Mouse (Mus musculus) adrenal gland, postnatal 25 days (tissue): ENCODE measurements around the gene Gm17655. TPM values are rescaled to one million over a fixed set of nuclear protein-coding genes. Genes with fewer than 3 reads are reported as not detected.
"Not testable (repeated sequence)": the region's sequence is repeated elsewhere in the genome, so short reads cannot be mapped to it uniquely, and the experiment has no call there.

ENCODE experiments used
- DNase-seq: peaks from one replicate; pipeline ENCODE4 v3.0.0; 2021; ENCODE audit warnings: mixed read lengths
- total RNA-seq: library from RNA; stranded (reverse); gene quantifications from 2 replicates; pipeline ENCODE4 v1.2.3, GENCODE M21; 2021

The Gm17655 gene
- total RNA-seq, 1 experiment from 2014 or later: 7.5 TPM

- DNase-seq: no peak
Observed at GRCm38 (mm10) chr5:110086161-110086866, 14.0 kb upstream of the Gm17655 start.

- no peak for DNase-seq
Observed at GRCm38 (mm10) chr5:110082961-110083360, 10.6 kb upstream of the Gm17655 start.

DNA sequence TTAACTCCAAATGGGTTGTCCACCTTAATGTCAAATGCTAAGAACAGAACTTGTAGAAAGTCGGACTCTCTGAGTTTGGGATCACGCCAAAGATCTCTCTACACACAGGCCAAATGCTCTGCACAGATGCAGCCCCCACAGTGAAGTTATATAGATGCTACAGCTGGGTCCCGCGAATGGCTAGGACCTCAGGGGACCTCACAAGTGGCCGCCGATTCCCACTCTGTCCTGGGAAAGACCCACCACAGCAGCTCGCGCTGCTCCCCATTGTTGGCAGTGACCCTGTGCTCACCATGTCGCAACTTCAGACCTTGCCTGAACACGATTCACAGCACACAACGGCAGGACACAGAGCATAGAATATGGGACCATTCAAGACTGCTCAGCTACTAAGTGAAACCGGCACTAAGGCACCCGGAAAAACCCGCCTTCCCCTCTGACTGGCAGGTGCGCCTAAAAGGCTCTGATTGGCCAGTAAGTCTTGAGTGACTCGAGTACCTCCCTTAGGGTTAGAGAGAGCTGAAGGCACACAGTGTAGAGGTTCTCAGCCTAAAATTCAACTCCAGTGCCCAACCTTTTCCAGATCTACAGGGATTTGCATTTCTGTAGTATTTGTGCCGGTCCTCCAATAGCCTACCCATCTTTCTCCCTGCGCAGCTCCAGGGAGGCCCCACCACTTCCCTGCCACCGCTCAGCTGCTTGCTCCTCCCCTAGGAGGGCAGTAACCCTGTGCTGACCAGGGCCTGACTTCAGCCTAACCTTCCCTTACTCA, 14.5 kb downstream of the Gm17655 start:
- DNase-seq: peak; percentile 79

GRCm38 (mm10) chr5:110023694-110024427, 48.5 kb downstream of the Gm17655 start:
- peak; percentile 28 for DNase-seq

DNA sequence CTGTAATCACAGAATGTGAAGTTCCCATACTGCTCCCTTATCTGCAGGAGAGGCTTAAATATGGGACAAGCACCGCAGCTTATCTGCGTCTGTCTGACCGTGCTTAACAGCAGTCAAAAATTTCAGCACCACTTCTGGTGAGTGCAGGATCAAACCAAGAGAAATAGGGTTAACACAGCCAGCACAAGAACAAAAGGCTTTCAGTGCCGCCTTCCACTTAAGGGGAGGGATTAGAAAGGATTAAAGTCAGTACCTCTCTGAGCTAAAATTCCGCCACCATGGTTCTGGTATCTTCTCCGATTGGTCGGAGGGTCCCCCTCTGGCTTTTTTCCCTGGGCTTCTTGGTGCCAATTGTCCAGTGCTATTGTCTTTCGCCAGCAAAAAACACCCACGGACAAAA, 49.0 kb downstream of the Gm17655 start:
- no peak for DNase-seq

- DNase-seq: not testable (repeated sequence)
Observed at GRCm38 (mm10) chr5:110015775-110016174, 56.5 kb downstream of the Gm17655 start.

Other genes with a start within 250 kb of the Gm17655 start
- 11.1 and 11.7 TPM in 2 replicates for gene Gm15446, start 149.1 kb downstream of the Gm17655 start, total RNA-seq
- 29.3 and 30.2 TPM in 2 replicates for gene Zfp932, start 76.0 kb downstream of the Gm17655 start, total RNA-seq
- 0.33 and 0.52 TPM in 2 replicates for gene Gm35315, start 21.9 kb upstream of the Gm17655 start, total RNA-seq
- 0.15 and 0.29 TPM in 2 replicates for gene Plcxd1, start 27.5 kb upstream of the Gm17655 start, total RNA-seq
- 72.3 and 75.1 TPM in 2 replicates for gene Gtpbp6, start 35.7 kb upstream of the Gm17655 start, total RNA-seq
- 5.7 and 7.1 TPM in 2 replicates for gene Zfp605, start 37.6 kb upstream of the Gm17655 start, total RNA-seq
- 43.0 and 44.0 TPM in 2 replicates for gene Chfr, start 63.3 kb upstream of the Gm17655 start, total RNA-seq
- gene Golga3, start 104.2 kb upstream of the Gm17655 start, total RNA-seq: 33.8 and 40.1 TPM in 2 replicates
- 38.7 and 52.6 TPM in 2 replicates for gene Ankle2, start 158.5 kb upstream of the Gm17655 start, total RNA-seq
- gene Pgam5, start 197.4 kb upstream of the Gm17655 start, total RNA-seq: 44.7 and 49.8 TPM in 2 replicates
- gene Pxmp2, start 213.7 kb upstream of the Gm17655 start, total RNA-seq: 9.4 and 10.7 TPM in 2 replicates
- 6.2 and 8.0 TPM in 2 replicates for gene Pole, start 213.8 kb upstream of the Gm17655 start, total RNA-seq